Mouse (Mus musculus): ENCODE measurements at regions not wholly inside any gene's neighbourhood (a gene's known extent, or its start where the extent isn't known, plus 50 kb on each side); places are given as distances from the start of the nearest gene placed in this dataset.

DNA sequence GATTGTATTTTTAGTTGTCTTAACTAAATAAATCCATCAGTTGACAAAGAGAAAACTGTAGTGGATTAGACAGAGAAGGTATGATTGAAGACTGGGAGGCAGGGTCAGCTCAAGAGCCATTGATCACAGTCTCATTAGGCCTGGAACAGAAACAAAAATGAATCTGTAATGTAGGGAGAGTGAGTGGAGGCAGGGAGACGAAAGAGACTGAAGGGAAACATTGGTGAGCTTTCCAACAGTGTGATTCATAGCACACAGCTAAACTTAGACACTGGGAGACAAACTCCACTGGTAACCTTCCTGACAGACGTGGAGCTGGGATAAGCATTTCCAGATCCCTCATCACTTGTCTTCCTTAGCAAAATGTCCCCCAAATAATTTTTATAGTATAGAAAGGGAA lies 372.1 kb upstream of the Fam92a start:
- no peaks in the 10 kb centered on the region for H3K27me3 ChIP-seq (ENCODE audit: control insufficient read depth, insufficient read depth, low read length)
- no peak for ATAC-seq (ENCODE audit: low FRiP score, low TSS enrichment)
- no peak for DNase-seq
- no peak overlapping the region for H3K4me2 ChIP-seq (ENCODE audit: low read length)
- H3K27ac ChIP-seq (replicated peaks; ENCODE audit: low read depth, low read length), result no peak overlapping the region
- H3K9ac ChIP-seq (replicated peaks; ENCODE audit: low read length), result no peak overlapping the region
- 81% methylated on average over 2 of the region's 2 CpGs for WGBS
- peaks cover 16% of the 10 kb centered on the region for H3K4me1 ChIP-seq (ENCODE audit: control insufficient read depth, insufficient read depth, low read length)
- no peak overlapping the region for H3K4me3 ChIP-seq (replicated peaks; ENCODE audit: low read depth, low read length)
- no peaks in the 10 kb centered on the region for H3K36me3 ChIP-seq (ENCODE audit: control insufficient read depth, insufficient read depth, low read length)
- H3K9me3 ChIP-seq (ENCODE audit: control insufficient read depth, low read length), result no peaks in the 10 kb centered on the region

DNA sequence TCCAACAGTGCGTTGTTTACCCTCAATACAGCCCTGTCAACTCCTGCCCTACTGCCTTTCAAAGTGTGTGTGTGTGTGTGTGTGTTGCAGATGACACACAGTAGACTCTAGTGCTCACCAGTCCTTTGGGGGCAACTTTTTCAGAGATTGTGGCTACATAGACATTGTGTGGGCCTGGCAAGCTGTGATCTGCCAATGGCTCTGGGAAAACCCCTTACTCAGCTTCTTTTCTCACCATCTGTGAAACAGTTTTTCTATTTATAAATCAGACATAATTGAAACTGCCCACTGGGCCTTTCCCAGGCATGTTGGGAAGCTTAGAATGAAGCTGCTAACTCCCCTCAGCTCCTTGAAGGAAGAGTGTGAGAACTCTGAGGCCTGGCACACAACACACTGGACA lies 369.7 kb upstream of the Fam92a start:
- Histone ChIP-seq H3K36me3 (ENCODE audit: control insufficient read depth, insufficient read depth, low read length) (no peaks in the 10 kb centered on the region), H3K27ac (replicated peaks; ENCODE audit: low read depth, low read length) (no peak overlapping the region), H3K9ac (replicated peaks; ENCODE audit: low read length) (no peak overlapping the region), H3K9me3 (ENCODE audit: control insufficient read depth, low read length) (no peaks in the 10 kb centered on the region), H3K4me3 (replicated peaks; ENCODE audit: low read depth, low read length) (no peak overlapping the region), H3K4me1 (ENCODE audit: control insufficient read depth, insufficient read depth, low read length) (peaks cover 25% of the 10 kb centered on the region), H3K27me3 (ENCODE audit: control insufficient read depth, insufficient read depth, low read length) (no peaks in the 10 kb centered on the region), H3K4me2 (ENCODE audit: low read length) (no peak overlapping the region)
- ATAC-seq (ENCODE audit: low FRiP score, low TSS enrichment), result no peak
- peak; percentile 3 for DNase-seq
- WGBS, result 100% methylated on average over 1 of the region's 1 CpGs

DNA sequence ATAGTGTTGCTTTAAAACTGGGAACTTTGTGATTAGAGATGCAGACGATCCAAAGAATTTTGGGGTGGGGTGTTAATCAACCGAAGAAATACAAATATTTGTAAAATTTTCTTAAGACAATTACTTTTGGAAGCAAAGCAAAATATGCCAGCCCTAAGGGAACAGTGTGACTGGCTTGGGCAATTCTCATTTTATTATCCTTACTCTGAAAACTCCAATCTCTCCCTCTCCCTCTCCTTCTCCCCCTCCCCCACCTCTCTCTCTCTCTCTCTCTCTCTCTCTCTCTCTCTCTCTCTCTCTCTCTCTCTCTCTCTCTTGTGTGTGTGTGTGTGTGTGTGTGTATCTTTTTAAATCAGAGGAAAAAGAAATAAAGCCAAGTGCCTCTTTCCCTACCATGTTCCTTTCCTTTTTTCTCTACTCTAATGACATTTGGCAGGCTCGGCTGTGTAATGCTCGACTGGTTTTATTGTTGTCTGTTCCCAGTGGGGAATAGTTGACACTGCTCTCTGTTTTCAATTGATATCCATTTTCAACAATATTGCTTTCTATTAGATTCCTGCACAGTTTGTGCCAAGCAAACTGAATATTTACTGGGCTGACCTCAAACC lies 367.5 kb upstream of the Fam92a start:
- H3K4me3 ChIP-seq (replicated peaks; ENCODE audit: low read depth, low read length), result 0 out of 2 replicates have a peak overlapping the region, but pooled peaks have one; percentile 1
- DNase-seq (peak; percentile 80), ATAC-seq (ENCODE audit: low FRiP score, low TSS enrichment) (peak; percentile 62)
- no peaks in the 10 kb centered on the region for H3K9me3 ChIP-seq (ENCODE audit: control insufficient read depth, low read length)
- H3K36me3 ChIP-seq (ENCODE audit: control insufficient read depth, insufficient read depth, low read length), result no peaks in the 10 kb centered on the region
- peaks cover 31% of the 10 kb centered on the region for H3K4me1 ChIP-seq (ENCODE audit: control insufficient read depth, insufficient read depth, low read length)
- 7% methylated on average over 4 of the region's 4 CpGs for WGBS
- H3K4me2 ChIP-seq (ENCODE audit: low read length), result peak overlapping the region; percentile 37
- H3K27me3 ChIP-seq (ENCODE audit: control insufficient read depth, insufficient read depth, low read length), result no peaks in the 10 kb centered on the region
- H3K27ac ChIP-seq (replicated peaks; ENCODE audit: low read depth, low read length), result peak overlapping the region; percentile 85
- H3K9ac ChIP-seq (replicated peaks; ENCODE audit: low read length), result peak overlapping the region; percentile 13; the same call in 1 of the 2 replicates

DNA sequence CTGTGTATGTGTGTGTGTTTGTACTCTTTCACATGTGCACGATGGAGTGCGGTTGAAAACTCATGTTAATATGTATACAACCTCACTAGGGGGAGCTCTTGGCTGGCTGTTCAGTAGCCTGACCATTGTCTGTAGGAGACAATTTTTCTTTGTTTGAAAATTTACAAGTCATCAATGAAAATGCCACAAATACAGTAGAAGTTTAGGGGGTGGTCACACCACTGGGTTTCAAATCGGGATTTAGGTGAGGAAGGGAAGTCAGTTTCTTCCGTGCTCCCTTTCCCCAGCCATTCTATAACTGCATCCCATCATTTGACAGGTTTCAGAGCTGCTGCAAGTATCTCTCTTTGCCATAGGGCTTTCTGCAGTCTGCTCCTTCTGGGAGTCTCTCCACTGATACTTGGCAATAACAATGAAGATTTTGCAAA lies 366.9 kb upstream of the Fam92a start:
- H3K4me3 ChIP-seq (replicated peaks; ENCODE audit: low read depth, low read length), result 0 out of 2 replicates have a peak overlapping the region, but pooled peaks have one; percentile 1
- 1% methylated on average over 4 of the region's 4 CpGs for WGBS

DNA sequence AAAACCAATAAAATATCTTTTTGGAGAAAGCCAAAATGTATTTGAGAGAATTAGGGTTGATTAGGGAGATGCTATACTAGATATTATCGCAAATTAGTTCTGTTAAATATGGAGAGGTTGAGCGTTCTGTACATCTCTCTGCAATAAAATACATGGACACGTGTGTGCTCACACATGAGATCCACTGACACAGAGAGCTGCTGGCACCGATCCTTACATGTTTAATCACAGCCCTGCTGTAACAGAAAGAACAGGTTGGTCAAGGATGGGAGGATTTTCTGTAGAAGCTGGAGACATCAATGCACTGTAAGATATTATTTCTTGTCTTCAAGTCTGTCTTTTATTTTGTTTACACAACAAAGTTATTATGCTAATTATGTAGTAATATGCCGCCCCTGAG lies 366.2 kb upstream of the Fam92a start:
- Histone ChIP-seq H3K4me1 (ENCODE audit: control insufficient read depth, insufficient read depth, low read length) (peaks cover 39% of the 10 kb centered on the region), H3K9me3 (ENCODE audit: control insufficient read depth, low read length) (no peaks in the 10 kb centered on the region), H3K4me2 (ENCODE audit: low read length) (no peak overlapping the region), H3K27ac (replicated peaks; ENCODE audit: low read depth, low read length) (peak overlapping the region; percentile 65), H3K36me3 (ENCODE audit: control insufficient read depth, insufficient read depth, low read length) (no peaks in the 10 kb centered on the region), H3K9ac (replicated peaks; ENCODE audit: low read length) (no peak overlapping the region), H3K4me3 (replicated peaks; ENCODE audit: low read depth, low read length) (no peak overlapping the region), H3K27me3 (ENCODE audit: control insufficient read depth, insufficient read depth, low read length) (no peaks in the 10 kb centered on the region)
- 47% methylated on average over 5 of the region's 5 CpGs for WGBS
- ATAC-seq (ENCODE audit: low FRiP score, low TSS enrichment) (no peak), DNase-seq (peak; percentile 37)

More for the DNA sequence above, 366.9 kb upstream of the Fam92a start:
- H3K27ac ChIP-seq (replicated peaks; ENCODE audit: low read depth, low read length), result peak overlapping the region; percentile 85
- H3K4me2 ChIP-seq (ENCODE audit: low read length), result peak overlapping the region; percentile 37
- DNase-seq (peak; percentile 94), ATAC-seq (ENCODE audit: low FRiP score, low TSS enrichment) (peak; percentile 77)
- peak overlapping the region; percentile 13; the same call in 1 of the 2 replicates for H3K9ac ChIP-seq (replicated peaks; ENCODE audit: low read length)
- H3K36me3 ChIP-seq (ENCODE audit: control insufficient read depth, insufficient read depth, low read length), result no peaks in the 10 kb centered on the region
- no peaks in the 10 kb centered on the region for H3K9me3 ChIP-seq (ENCODE audit: control insufficient read depth, low read length)
- H3K4me1 ChIP-seq (ENCODE audit: control insufficient read depth, insufficient read depth, low read length), result peaks cover 37% of the 10 kb centered on the region
- no peaks in the 10 kb centered on the region for H3K27me3 ChIP-seq (ENCODE audit: control insufficient read depth, insufficient read depth, low read length)

DNA sequence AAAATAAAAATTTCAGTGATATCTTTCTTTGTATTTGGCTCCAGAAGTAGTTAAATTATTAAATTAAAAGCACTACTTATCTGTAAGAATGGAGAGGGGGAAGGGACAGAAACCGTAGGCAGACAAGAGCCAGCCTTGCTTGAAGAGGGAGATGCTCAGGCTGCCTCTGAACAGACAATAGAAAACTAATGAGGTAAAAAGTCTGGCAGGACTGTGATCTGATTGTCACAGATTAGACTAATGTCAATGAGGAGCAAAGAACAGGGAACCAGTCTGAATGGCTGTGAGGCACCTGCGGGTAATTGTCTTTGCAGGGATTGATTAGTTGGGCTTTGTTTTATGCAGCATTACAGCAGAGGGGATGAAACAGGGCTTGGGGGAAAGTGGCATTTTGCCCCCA lies 362.3 kb upstream of the Fam92a start:
- H3K4me3 ChIP-seq (replicated peaks; ENCODE audit: low read depth, low read length), result no peak overlapping the region
- ATAC-seq (ENCODE audit: low FRiP score, low TSS enrichment) (no peak), DNase-seq (peak; percentile 54)
- H3K27me3 ChIP-seq (ENCODE audit: control insufficient read depth, insufficient read depth, low read length), result no peaks in the 10 kb centered on the region
- H3K27ac ChIP-seq (replicated peaks; ENCODE audit: low read depth, low read length), result peak overlapping the region; percentile 64
- 3% methylated on average over 2 of the region's 2 CpGs for WGBS
- no peaks in the 10 kb centered on the region for H3K36me3 ChIP-seq (ENCODE audit: control insufficient read depth, insufficient read depth, low read length)
- peaks cover 26% of the 10 kb centered on the region for H3K4me1 ChIP-seq (ENCODE audit: control insufficient read depth, insufficient read depth, low read length)
- no peaks in the 10 kb centered on the region for H3K9me3 ChIP-seq (ENCODE audit: control insufficient read depth, low read length)
- H3K9ac ChIP-seq (replicated peaks; ENCODE audit: low read length), result no peak overlapping the region; the same call in 1 of the 2 replicates
- H3K4me2 ChIP-seq (ENCODE audit: low read length), result peak overlapping the region; percentile 24

DNA sequence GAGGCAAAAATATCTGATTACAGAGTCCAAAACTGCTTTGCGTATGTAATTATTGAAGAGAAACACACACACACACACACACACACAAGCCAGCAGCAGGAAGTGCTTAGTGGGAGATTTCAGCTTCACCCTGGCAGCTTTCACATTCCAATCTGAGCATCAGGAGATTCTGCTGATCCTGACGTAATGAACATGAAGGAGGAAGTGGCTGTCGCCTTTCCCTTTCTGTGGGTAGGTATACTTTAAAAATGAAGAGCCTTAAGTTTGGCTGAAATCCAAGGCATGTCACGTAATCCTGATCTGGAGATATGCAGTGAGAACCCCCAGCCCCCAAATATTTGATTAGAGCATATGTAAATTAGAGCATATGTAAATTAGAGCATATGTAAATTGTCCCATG lies 361.1 kb upstream of the Fam92a start:
- peak; percentile 34 for DNase-seq
- no peak overlapping the region for H3K27ac ChIP-seq (replicated peaks; ENCODE audit: low read depth, low read length)
- no peak for ATAC-seq (ENCODE audit: low FRiP score, low TSS enrichment)

DNA sequence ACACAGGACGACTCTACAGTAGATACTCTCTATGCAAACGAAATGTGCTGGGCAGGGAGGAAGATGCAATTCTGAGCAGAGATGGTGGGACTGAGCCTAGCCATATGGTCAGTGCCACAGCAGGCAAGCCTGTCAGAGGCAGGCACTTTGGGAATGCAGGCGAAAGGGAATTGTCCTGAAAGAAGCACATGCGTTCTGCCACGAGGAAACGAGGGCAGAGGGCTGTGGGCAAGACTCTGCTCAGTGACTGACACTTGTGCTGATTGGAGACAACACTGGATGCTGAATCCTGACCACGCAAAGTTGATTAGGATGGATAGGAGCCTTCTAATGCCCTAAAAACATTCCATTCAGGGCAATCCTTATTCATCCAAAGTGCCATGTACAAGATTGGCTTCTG lies 350.5 kb upstream of the Fam92a start:
- no peak overlapping the region for H3K27ac ChIP-seq (replicated peaks; ENCODE audit: low read depth, low read length)
- DNase-seq (peak; percentile 23), ATAC-seq (ENCODE audit: low FRiP score, low TSS enrichment) (no peak)

More for the DNA sequence above, 361.1 kb upstream of the Fam92a start:
- Histone ChIP-seq H3K4me2 (ENCODE audit: low read length) (no peak overlapping the region), H3K4me3 (replicated peaks; ENCODE audit: low read depth, low read length) (no peak overlapping the region), H3K36me3 (ENCODE audit: control insufficient read depth, insufficient read depth, low read length) (no peaks in the 10 kb centered on the region), H3K27me3 (ENCODE audit: control insufficient read depth, insufficient read depth, low read length) (no peaks in the 10 kb centered on the region), H3K4me1 (ENCODE audit: control insufficient read depth, insufficient read depth, low read length) (peaks cover 17% of the 10 kb centered on the region), H3K9me3 (ENCODE audit: control insufficient read depth, low read length) (no peaks in the 10 kb centered on the region), H3K9ac (replicated peaks; ENCODE audit: low read length) (no peak overlapping the region)
- WGBS, result 55% methylated on average over 4 of the region's 4 CpGs

DNA sequence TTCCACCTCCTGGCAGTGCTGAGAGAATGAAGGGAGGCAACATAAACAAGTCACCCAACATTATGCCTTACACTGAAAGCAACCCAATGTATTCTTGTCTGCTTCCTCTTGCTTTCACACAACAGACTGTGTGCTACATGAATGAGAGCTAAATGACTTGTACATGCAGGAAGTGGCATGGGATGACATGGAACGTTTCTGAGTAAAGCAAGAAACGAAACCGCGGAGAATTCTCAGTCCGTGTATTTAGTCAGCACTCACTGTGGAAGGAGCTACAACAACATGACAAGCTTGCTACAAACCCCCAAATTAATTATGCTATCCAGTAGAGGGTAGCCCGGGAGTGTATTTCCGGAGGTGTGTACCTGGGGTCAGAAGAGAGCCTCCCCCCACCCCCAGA lies 349.4 kb upstream of the Fam92a start:
- ATAC-seq (ENCODE audit: low FRiP score, low TSS enrichment) (no peak), DNase-seq (no peak)
- H3K9me3 ChIP-seq (ENCODE audit: control insufficient read depth, low read length), result no peaks in the 10 kb centered on the region
- no peak overlapping the region for H3K9ac ChIP-seq (replicated peaks; ENCODE audit: low read length)
- 93% methylated on average over 7 of the region's 7 CpGs for WGBS
- no peak overlapping the region for H3K4me2 ChIP-seq (ENCODE audit: low read length)
- no peak overlapping the region for H3K4me3 ChIP-seq (replicated peaks; ENCODE audit: low read depth, low read length)
- H3K27me3 ChIP-seq (ENCODE audit: control insufficient read depth, insufficient read depth, low read length), result no peaks in the 10 kb centered on the region
- peaks cover 5% of the 10 kb centered on the region; the same call in 1 of the 2 replicates for H3K4me1 ChIP-seq (ENCODE audit: control insufficient read depth, insufficient read depth, low read length)
- H3K36me3 ChIP-seq (ENCODE audit: control insufficient read depth, insufficient read depth, low read length), result no peaks in the 10 kb centered on the region
- no peak overlapping the region for H3K27ac ChIP-seq (replicated peaks; ENCODE audit: low read depth, low read length)

More for the DNA sequence above, 350.5 kb upstream of the Fam92a start:
- Histone ChIP-seq H3K36me3 (ENCODE audit: control insufficient read depth, insufficient read depth, low read length) (no peaks in the 10 kb centered on the region), H3K4me2 (ENCODE audit: low read length) (no peak overlapping the region), H3K9me3 (ENCODE audit: control insufficient read depth, low read length) (no peaks in the 10 kb centered on the region), H3K4me3 (replicated peaks; ENCODE audit: low read depth, low read length) (no peak overlapping the region), H3K27me3 (ENCODE audit: control insufficient read depth, insufficient read depth, low read length) (no peaks in the 10 kb centered on the region), H3K4me1 (ENCODE audit: control insufficient read depth, insufficient read depth, low read length) (peaks cover 5% of the 10 kb centered on the region; the same call in 1 of the 2 replicates), H3K9ac (replicated peaks; ENCODE audit: low read length) (no peak overlapping the region)
- WGBS, result 35% methylated on average over 7 of the region's 7 CpGs

All from midbrain, embryonic 14.5 days (tissue).